Mouse (Mus musculus): ENCODE measurements at regions not wholly inside any gene's neighbourhood (a gene's known extent, or its start where the extent isn't known, plus 50 kb on each side); places are given as distances from the start of the nearest gene placed in this dataset.

DNA sequence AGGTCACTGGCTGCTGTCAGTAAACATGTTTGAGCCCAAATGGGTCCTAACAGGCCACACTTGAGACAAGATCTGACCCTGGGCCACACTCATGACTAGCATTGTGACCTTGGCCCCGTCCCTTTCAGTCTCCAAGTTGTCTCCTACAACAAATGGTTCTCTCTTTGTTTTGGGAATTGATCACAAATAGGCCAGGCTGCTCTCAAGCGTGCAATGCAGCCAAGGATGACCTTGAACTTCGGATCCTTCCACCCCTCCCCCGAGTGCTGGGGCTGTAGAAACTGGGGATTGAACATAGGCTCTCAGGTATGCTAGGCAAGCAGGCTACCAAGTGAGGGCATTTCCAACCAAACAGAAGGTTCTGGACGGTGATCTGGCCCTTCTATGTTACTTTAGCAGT lies 120.5 kb downstream of the Tfcp2l1 start:
- TF ChIP-seq CTCF (IDR thresholded peaks at IDR 0.05; ENCODE audit: low read depth) (no peak), EP300 (IDR thresholded peaks at IDR 0.05; ENCODE audit: low read depth) (no peak)
